Mouse (Mus musculus): ENCODE results near the gene Krt35.

The Krt35 gene

GRCm38 (mm10) chr11:100096141-100096540 is at the start of gene Krt35:
Krt35 (minus strand) TSS chr11:100096241.
- ATAC-seq (ENCODE audit: low TSS enrichment) = no peak

DNA sequence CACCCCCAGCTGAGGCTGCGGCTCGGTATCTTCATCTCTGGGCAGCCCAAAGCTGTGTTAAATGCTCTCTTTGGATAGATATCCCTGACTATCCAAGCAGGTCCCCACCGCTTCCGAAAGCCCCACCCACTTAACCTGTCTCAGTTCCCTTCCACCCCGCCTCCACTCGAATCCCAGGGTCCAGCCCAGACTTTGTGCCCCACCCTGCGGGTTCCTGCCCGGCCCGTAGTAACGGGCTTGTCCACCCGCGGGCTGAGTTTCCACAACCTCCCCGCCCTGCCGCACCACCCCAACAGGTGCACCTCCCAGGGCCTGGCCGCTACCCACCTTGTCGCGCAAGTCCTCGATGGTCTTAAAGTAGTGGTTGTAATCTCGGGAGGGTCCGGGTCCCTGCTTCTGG is 49.1 kb upstream of the Krt35 start:
- no peak for ATAC-seq (ENCODE audit: low TSS enrichment)

GRCm38 (mm10) chr11:100140966-100141365 is 44.9 kb upstream of the Krt35 start:
- no peak for ATAC-seq (ENCODE audit: low TSS enrichment)

DNA sequence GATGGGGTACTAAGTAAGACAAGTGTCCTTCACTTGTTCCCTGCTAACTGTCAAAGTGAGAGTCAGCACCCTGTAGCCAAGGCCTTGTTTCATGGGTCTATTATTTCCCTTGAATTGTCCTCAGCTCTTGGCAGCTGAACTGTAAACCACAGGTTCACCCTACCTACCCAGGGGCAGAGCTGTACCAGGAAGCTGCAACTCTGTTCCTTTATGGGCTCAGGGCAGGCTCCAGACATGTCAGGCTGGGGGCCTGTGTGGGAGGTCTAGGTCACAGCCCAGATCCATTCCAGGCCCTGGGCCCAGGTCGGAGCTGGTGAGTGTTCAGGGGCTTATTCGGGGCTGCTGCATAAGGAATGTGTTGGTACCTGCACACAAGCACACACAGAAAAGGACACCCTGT is 43.4 kb upstream of the Krt35 start:
- ATAC-seq (ENCODE audit: low TSS enrichment) = no peak

- ATAC-seq (ENCODE audit: low TSS enrichment) = no peak
Measured at GRCm38 (mm10) chr11:100138809-100139208, 42.8 kb upstream of the Krt35 start.

GRCm38 (mm10) chr11:100137693-100138092 is 41.7 kb upstream of the Krt35 start:
- ATAC-seq (ENCODE audit: low TSS enrichment) = no peak

GRCm38 (mm10) chr11:100136559-100136958 is 40.5 kb upstream of the Krt35 start:
- ATAC-seq (ENCODE audit: low TSS enrichment) = no peak

- ATAC-seq (ENCODE audit: low TSS enrichment) = no peak
Measured at GRCm38 (mm10) chr11:100135731-100136130, 39.7 kb upstream of the Krt35 start, which contains the start of gene Krt15. Krt15 (minus strand) TSS chr11:100135928.

DNA sequence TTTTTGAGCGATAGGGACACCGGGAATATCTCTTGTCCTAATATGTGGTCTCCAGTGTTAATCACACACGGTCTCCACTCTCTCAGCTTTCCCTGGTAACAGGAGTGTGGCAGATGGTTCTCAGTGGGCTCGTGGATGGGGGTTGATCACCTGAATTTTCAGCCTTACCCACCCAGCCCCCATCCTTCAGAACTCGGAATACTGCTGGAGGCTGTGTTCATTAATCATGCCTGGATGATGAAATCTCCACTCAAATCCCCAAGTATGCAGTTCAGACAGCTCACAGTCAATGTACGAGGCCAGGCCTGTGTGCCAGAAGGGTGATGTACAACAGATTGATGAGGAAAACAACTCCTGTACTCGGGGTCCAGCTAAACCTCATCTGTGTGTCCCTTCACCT is 28.9 kb upstream of the Krt35 start:
- no peak for ATAC-seq (ENCODE audit: low TSS enrichment)

GRCm38 (mm10) chr11:100121466-100121865 is 25.4 kb upstream of the Krt35 start, which contains the start of gene Krt13:
Krt13 (minus strand) TSS chr11:100121566.
- no peak for ATAC-seq (ENCODE audit: low TSS enrichment)

- no peak for ATAC-seq (ENCODE audit: low TSS enrichment)
Measured at GRCm38 (mm10) chr11:100120331-100120730, 24.3 kb upstream of the Krt35 start.

DNA sequence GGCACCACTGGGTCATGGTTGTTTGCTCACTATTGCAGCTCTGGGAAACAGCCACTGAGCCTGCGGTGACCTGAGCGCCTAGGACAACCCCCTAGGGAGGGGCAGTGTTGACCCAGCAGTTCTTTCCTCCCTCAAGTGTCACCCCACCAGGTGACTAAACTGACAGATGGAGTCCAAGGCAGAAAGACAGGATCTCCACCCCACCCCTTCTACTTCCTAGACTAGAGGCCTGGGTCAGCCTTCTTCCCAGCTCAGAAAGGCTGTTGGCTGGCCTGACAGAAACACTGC is 17.6 kb upstream of the Krt35 start:
- ATAC-seq (ENCODE audit: low TSS enrichment) = no peak

DNA sequence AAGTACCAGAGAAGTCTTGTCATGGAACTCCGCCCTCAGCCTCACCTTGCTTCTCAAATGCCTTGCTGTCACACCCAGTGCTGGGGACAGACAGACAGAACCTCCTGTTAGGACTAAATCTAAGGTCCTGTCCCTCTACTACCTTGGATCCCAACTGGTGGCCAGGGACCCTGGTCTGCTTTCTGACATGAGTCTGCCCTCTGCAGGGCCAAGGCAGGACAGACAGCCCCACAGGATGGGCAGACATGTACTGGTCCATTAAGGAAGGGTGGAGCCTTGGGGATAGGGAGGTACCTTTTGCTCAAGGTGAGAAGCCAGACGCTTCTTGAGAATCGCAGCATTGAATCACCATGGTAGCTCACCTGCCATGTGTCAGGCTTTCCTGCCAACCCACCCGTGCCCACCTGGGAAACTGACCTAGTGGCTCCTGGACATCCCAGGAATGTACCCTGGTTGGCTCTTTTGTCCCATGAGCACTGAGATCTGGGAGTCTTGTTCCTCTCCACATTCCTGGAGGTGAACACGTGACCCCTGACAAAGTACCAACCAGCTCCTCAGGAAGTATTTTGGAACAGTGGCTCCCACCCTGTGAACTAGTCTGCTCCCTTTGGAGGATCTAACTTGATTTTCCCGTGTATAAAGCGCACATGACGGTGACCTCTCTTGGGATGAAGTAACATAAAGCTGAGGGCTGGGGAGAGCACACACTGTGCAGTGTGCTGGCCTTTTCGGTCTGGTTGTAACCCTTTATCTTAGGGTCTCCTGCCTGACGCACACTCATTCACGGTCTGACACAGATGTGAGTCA is 17.1 kb upstream of the Krt35 start:
- ATAC-seq (ENCODE audit: low TSS enrichment) = no peak

GRCm38 (mm10) chr11:100105576-100106122 is 9.6 kb upstream of the Krt35 start, which contains the start of gene Krt36:
Krt36 (minus strand) TSS chr11:100105626.
- no peak for ATAC-seq (ENCODE audit: low TSS enrichment)

DNA sequence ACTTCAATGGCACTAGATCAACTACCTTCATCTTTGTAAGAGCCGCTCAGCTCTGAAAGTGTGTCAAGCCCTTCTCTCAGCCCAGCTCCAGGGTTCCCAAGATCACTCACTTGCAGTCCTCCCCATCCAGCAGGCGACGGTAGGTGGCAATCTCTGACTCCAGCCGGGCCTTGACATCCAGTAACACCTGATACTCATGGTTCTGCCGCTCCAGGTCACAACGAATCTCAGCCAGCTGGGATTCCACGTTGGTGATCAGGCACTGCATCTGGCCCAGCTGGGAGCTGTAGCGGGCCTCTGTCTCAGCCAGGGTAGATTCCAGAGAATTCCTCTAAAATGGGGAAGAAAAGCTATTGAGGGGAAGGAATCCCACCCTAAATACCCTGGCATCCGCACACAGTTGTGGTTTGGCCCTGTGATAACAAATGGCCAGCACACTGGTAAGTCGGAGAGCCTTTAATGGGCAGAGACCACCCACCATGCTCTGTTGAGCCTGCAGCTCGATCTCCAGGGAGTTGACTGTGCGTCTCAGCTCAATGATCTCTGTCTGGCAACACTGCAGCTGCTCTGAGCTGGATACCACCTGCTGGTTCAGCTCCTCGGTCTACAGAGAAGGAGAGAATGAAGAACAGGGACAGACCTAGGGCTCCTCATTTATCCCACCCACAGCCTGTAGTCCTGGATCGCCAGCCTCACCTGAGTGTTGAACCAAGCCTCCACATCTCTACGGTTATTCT is 6.8 kb upstream of the Krt35 start:
- ATAC-seq (ENCODE audit: low TSS enrichment) = no peak

DNA sequence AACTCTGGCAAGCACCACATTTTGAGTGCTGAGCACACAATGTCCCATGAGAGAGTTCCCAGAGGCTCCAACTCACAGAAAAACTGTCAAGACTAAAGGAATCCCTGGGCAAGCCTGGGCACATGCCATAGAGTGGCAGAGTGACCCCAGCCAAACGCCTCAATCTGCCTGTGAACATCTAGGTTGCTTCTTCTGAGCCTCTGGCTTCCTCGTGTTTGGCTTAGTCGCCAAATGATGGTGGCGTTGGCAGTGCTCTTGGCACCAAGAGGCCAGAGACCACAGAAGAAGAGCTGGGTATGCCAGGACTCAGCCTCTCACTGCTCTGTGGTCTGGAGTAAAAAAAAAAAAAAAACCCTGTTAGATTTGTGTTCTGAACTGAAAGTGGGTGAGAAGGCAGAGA is 4.3 kb upstream of the Krt35 start:
- no peak for ATAC-seq (ENCODE audit: low TSS enrichment)

DNA sequence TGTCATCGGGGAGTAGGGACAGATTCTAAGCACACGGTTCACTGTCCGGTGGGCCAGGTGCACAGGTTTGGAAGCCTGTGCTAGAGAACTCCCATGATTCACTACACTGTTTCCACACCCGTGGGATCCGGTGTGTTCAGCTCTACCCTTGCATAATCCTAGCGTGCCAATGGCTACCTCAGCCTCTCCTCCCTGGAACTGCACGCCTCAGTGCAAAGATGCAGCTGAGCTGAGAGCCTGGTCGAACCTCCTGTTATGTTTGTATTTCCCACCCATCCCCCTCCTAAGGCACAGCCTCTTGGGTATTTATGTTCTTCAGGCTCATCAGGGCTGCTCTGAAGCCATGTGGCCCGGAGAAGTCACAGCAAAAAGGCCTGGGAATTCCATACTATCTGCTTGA is 1.8 kb upstream of the Krt35 start:
- no peak for ATAC-seq (ENCODE audit: low TSS enrichment)

- peak; percentile 91 for ATAC-seq (ENCODE audit: low TSS enrichment)
Measured at GRCm38 (mm10) chr11:100088378-100089025, 7.5 kb downstream of the Krt35 start.

- no peak for ATAC-seq (ENCODE audit: low TSS enrichment)
Measured at GRCm38 (mm10) chr11:100087861-100088260, 8.2 kb downstream of the Krt35 start, which contains the start of gene Krt32. Krt32 (minus strand) TSS chr11:100088226.

GRCm38 (mm10) chr11:100073873-100074272 is 22.2 kb downstream of the Krt35 start:
- ATAC-seq (ENCODE audit: low TSS enrichment) = no peak

DNA sequence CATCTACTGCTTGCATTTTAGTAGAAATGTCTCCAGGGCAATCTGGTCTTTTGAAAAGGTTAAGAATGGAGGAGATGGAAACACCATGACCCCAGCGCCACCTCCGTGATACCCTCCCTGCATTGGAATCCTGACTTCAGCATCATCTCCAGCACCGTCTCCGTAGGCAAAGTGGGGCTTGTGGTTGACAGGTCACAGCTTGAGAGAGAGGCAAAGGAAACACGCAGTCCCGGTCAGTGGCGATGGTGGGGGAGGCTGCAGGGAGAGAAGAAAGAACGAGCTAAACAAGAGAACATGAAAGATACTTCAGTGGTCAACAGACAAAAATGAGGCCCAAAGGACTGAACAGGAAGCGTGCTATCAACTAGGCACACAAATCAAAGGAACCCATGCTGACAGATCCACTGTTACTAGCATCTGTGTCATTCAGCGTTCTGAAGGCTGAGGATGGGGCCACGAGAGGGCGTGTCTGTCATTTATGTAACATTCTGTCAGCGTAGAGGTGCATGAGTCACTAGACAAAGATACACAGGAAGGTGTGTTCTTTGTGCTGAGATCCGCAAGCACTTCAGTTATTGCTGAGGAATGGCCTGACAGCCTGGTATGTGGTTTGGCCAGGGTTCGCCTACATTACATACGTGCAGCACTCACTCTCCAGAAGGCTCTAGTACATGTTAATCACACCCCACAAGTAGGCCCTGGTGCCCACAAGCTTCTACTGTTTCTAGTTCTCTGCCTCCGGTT is 28.6 kb downstream of the Krt35 start:
- no peak for ATAC-seq (ENCODE audit: low TSS enrichment)
